In the genomic region with DNA sequence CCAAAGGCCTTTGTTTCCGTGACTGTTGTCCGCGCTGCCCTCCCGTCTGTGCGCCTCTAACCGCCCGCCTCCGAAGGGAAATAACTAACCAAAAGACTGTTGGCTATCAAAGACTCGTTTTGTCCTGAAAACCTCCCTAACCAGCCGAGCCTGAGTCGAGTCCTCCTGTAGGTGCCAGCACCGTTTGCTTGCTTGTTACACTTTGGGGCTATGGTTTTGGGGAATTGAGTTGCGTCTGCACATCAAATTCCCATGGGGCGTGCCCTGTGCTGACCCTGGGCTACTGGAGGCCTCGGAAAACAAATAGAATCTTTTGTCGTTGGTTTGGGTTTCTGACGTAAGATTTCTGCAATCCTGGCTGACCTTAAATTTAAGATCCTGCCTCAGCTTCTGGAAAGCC, we compare ENCODE assay signal across 8 mouse cellular contexts. TPM values are rescaled to one million over a fixed set of nuclear protein-coding genes. Genes with fewer than 3 reads are reported as not detected.
DNase-seq lines count a peak whose midpoint lies in the region; ATAC-seq and TF ChIP-seq lines count a peak whose summit lies in the region.

No protein-coding gene starts in this region.

- peak overlapping the region; percentile 44 for H3K4me3 ChIP-seq in forebrain, postnatal 0 days (ENCODE audit: low read depth, low read length)
- H3K4me3 ChIP-seq in midbrain, postnatal 0 days (ENCODE audit: low read depth, low read length): peak overlapping the region; percentile 90

- WGBS in forebrain, postnatal 0 days: 1% methylated on average over 17 of the region's 17 CpGs
- under 1% methylated on average over 17 of the region's 17 CpGs for WGBS in midbrain, postnatal 0 days

- H3K4me2 ChIP-seq in forebrain, postnatal 0 days (ENCODE audit: low read depth): peak overlapping the region; percentile 57
- H3K4me2 ChIP-seq in midbrain, postnatal 0 days (ENCODE audit: low read depth, low read length, poor library complexity, severe bottlenecking): peak overlapping the region; percentile 58

- TF ChIP-seq CTCF in forebrain, postnatal 0 days (IDR thresholded peaks at IDR 0.05; ENCODE audit: low read depth): no peak
- TF ChIP-seq CTCF in midbrain, postnatal 0 days (IDR thresholded peaks at IDR 0.05): no peak

- DNase-seq in embryo, embryonic 10 days (ENCODE audit: low spot score): peak; percentile 77
- no peak for DNase-seq in embryo, embryonic 9.5 days (ENCODE audit: extremely low spot score)
- peak; percentile 46 for DNase-seq in R1 (ENCODE audit: low read depth, low spot score)
- DNase-seq in forebrain, postnatal 0 days: no peak
- DNase-seq in kidney, postnatal 4 days: peak; percentile 70 to 79
- DNase-seq in midbrain, postnatal 0 days (ENCODE audit: low spot score): no peak
- no peak for DNase-seq in retina, postnatal 1 day
- DNase-seq in left cerebral cortex, adult 11 months (ENCODE audit: low spot score): no peak

- H3K27ac ChIP-seq in forebrain, postnatal 0 days (ENCODE audit: low read depth, low read length): peak overlapping the region; percentile 93
- H3K27ac ChIP-seq in midbrain, postnatal 0 days (ENCODE audit: low read depth, low read length): peak overlapping the region; percentile 92

- H3K36me3 ChIP-seq in forebrain, postnatal 0 days (ENCODE audit: insufficient read depth): peaks cover 25% of the 10 kb centered on the region
- peaks cover 16% of the 10 kb centered on the region for H3K36me3 ChIP-seq in midbrain, postnatal 0 days (ENCODE audit: insufficient read depth, low read length)

- no peaks in the 10 kb centered on the region for H3K9me3 ChIP-seq in forebrain, postnatal 0 days (ENCODE audit: low read length)
- no peaks in the 10 kb centered on the region for H3K9me3 ChIP-seq in midbrain, postnatal 0 days (ENCODE audit: low read length)

- H3K9ac ChIP-seq in forebrain, postnatal 0 days: peak overlapping the region; percentile 73
- peak overlapping the region; percentile 71 for H3K9ac ChIP-seq in midbrain, postnatal 0 days (replicated peaks; ENCODE audit: low read length, poor library complexity, severe bottlenecking)

- H3K27me3 ChIP-seq in forebrain, postnatal 0 days (ENCODE audit: insufficient read depth, low read length): no peaks in the 10 kb centered on the region
- no peaks in the 10 kb centered on the region for H3K27me3 ChIP-seq in midbrain, postnatal 0 days (ENCODE audit: insufficient read depth, low read length)

- no peak for ATAC-seq in forebrain, postnatal 0 days
- ATAC-seq in midbrain, postnatal 0 days (ENCODE audit: low FRiP score): no peak

- H3K4me1 ChIP-seq in forebrain, postnatal 0 days (ENCODE audit: insufficient read depth): peaks cover 7% of the 10 kb centered on the region; the same call in 1 of the 2 replicates
- H3K4me1 ChIP-seq in midbrain, postnatal 0 days (ENCODE audit: insufficient read depth, low read length): peaks cover 6% of the 10 kb centered on the region; the same call in 1 of the 2 replicates

RNA-seq across cellular contexts. Expression of gene Rpl13a, which starts 0.8 kb away (rescaled TPM):
- 2,018 and 2,903 TPM in 2 replicates for total RNA-seq in forebrain, postnatal 0 days (2014; rRNA removed)
- polyA plus RNA-seq in forebrain, postnatal 0 days (2015; fragmentation: Nextera tagmentation; extraction: Ambion mirVana): 852 and 1,121 TPM in 2 replicates
- 1,048 and 1,621 TPM in 2 replicates for total RNA-seq in midbrain, postnatal 0 days (2014; rRNA removed)
- polyA plus RNA-seq in midbrain, postnatal 0 days (2015; fragmentation: Nextera tagmentation; extraction: Ambion mirVana): 667 and 701 TPM in 2 replicates

RNA-seq across cellular contexts. Expression of gene Rps11, which starts 5.1 kb away (rescaled TPM):
- total RNA-seq in forebrain, postnatal 0 days (2014; rRNA removed): 974 and 1,229 TPM in 2 replicates
- polyA plus RNA-seq in forebrain, postnatal 0 days (2015; fragmentation: Nextera tagmentation; extraction: Ambion mirVana): 814 and 982 TPM in 2 replicates
- 1,069 and 1,136 TPM in 2 replicates for total RNA-seq in midbrain, postnatal 0 days (2014; rRNA removed)
- polyA plus RNA-seq in midbrain, postnatal 0 days (2015; fragmentation: Nextera tagmentation; extraction: Ambion mirVana): 671 and 697 TPM in 2 replicates

RNA-seq across cellular contexts. Expression of gene Gm45713, which starts 6.7 kb away (rescaled TPM):
- total RNA-seq in forebrain, postnatal 0 days (2014; rRNA removed): not detected in 2 replicates
- polyA plus RNA-seq in forebrain, postnatal 0 days (2015; fragmentation: Nextera tagmentation; extraction: Ambion mirVana): 0.36 TPM in 1 of 2 replicates, not detected in the other
- total RNA-seq in midbrain, postnatal 0 days (2014; rRNA removed): 2.0 TPM in 1 of 2 replicates, not detected in the other
- 0.39 TPM in 1 of 2 replicates, not detected in the other for polyA plus RNA-seq in midbrain, postnatal 0 days (2015; fragmentation: Nextera tagmentation; extraction: Ambion mirVana)

RNA-seq across cellular contexts. Expression of gene Flt3l, which starts 6.9 kb away (rescaled TPM):
- total RNA-seq in forebrain, postnatal 0 days (2014; rRNA removed): 2.3 and 3.1 TPM in 2 replicates
- 1.9 and 6.8 TPM in 2 replicates for polyA plus RNA-seq in forebrain, postnatal 0 days (2015; fragmentation: Nextera tagmentation; extraction: Ambion mirVana)
- total RNA-seq in midbrain, postnatal 0 days (2014; rRNA removed): 3.4 and 7.8 TPM in 2 replicates
- 1.3 and 1.7 TPM in 2 replicates for polyA plus RNA-seq in midbrain, postnatal 0 days (2015; fragmentation: Nextera tagmentation; extraction: Ambion mirVana)

RNA-seq across cellular contexts. Expression of gene Pih1d1, which starts 24.8 kb away (rescaled TPM):
- 112 and 117 TPM in 2 replicates for total RNA-seq in forebrain, postnatal 0 days (2014; rRNA removed)
- 74.3 and 80.4 TPM in 2 replicates for polyA plus RNA-seq in forebrain, postnatal 0 days (2015; fragmentation: Nextera tagmentation; extraction: Ambion mirVana)
- 104 and 124 TPM in 2 replicates for total RNA-seq in midbrain, postnatal 0 days (2014; rRNA removed)
- polyA plus RNA-seq in midbrain, postnatal 0 days (2015; fragmentation: Nextera tagmentation; extraction: Ambion mirVana): 77.1 and 81.6 TPM in 2 replicates

Comparison
In these comparisons a context has a peak if more than half of its experiments do, and no peak if none do; other contexts are left out.
1. DNase-seq: peak in embryo, embryonic 10 days (single experiment), R1 (single experiment) and kidney, postnatal 4 days (2 of 2); none in embryo, embryonic 9.5 days (single experiment), forebrain, postnatal 0 days (single experiment), midbrain, postnatal 0 days (single experiment), retina, postnatal 1 day (single experiment) and left cerebral cortex, adult 11 months (single experiment).